Mouse (Mus musculus) myocyte (in vitro differentiated cells): ENCODE measurements at regions not wholly inside any gene's neighbourhood (a gene's known extent, or its start where the extent isn't known, plus 50 kb on each side); places are given as distances from the start of the nearest gene placed in this dataset.

Experiments used
- H3K27me3 ChIP-seq: one replicate; pipeline ENCODE4 v1.6.1; 2011; ENCODE audit not compliant: control insufficient read depth, insufficient read depth, insufficient read length
- H3K36me3 ChIP-seq: one replicate; pipeline ENCODE4 v1.6.1; 2011; ENCODE audit not compliant: control insufficient read depth, insufficient read depth
- H3K4me2 ChIP-seq: one replicate; pipeline ENCODE4 v1.6.1; 2011; ENCODE audit warnings: low read depth, control low read depth
- H3K4me3 ChIP-seq: one replicate; pipeline ENCODE4 v1.5.1; 2011; ENCODE audit warnings: mild to moderate bottlenecking, control low read depth, moderate library complexity
- H3K79me2 ChIP-seq: one replicate; pipeline ENCODE4 v1.6.1; 2011; ENCODE audit not compliant: control insufficient read depth, insufficient read depth
- H3ac ChIP-seq: one replicate; pipeline ENCODE4 v1.6.1; 2011; ENCODE audit not compliant: control insufficient read depth, insufficient read length
- CEBPB ChIP-seq: IDR thresholded peaks from 2 replicates; pipeline ENCODE4 v1.6.1; 2011; ENCODE audit warnings: mild to moderate bottlenecking, moderate library complexity; ENCODE audit not compliant: poor library complexity, insufficient read depth, severe bottlenecking
- E2F4 ChIP-seq: IDR thresholded peaks from one replicate; pipeline ENCODE4 v1.6.1; 2011; ENCODE audit warnings: mild to moderate bottlenecking, control low read depth, moderate library complexity; ENCODE audit not compliant: insufficient read depth
- MAX ChIP-seq: IDR thresholded peaks from one replicate; pipeline ENCODE4 v1.6.1; 2011; ENCODE audit warnings: low read depth, mild to moderate bottlenecking, control low read depth
- MYOD1 ChIP-seq, 3 experiments: IDR thresholded peaks; one replicate each; pipeline ENCODE4 v1.6.1; 2011; ENCODE audit warnings: control low read depth in 2 of 3, low read depth in 2 of 3, mild to moderate bottlenecking in 2 of 3, moderate library complexity in 1 of 3; ENCODE audit not compliant: insufficient read length in 2 of 3, control insufficient read depth in 1 of 3
- MYOG ChIP-seq, 3 experiments: IDR thresholded peaks; one replicate each; pipeline ENCODE4 v1.6.1; 2011; ENCODE audit warnings: control low read depth in 2 of 3, low read depth in 2 of 3, mild to moderate bottlenecking in 2 of 3; ENCODE audit not compliant: insufficient read length in 2 of 3, control insufficient read depth in 1 of 3, insufficient read depth in 1 of 3
- POLR2A ChIP-seq: IDR thresholded peaks from one replicate; pipeline ENCODE4 v1.6.1; 2011; ENCODE audit warnings: low read depth, mild to moderate bottlenecking, control low read depth, moderate library complexity; ENCODE audit not compliant: insufficient read length
- POLR2AphosphoS2 ChIP-seq: IDR thresholded peaks from one replicate; pipeline ENCODE4 v1.6.1; 2011; ENCODE audit warnings: low read depth, control low read depth; ENCODE audit not compliant: insufficient read length
- REST ChIP-seq: IDR thresholded peaks from one replicate; pipeline ENCODE4 v1.6.1; 2011; ENCODE audit warnings: mild to moderate bottlenecking, control low read depth, moderate library complexity; ENCODE audit not compliant: insufficient read depth, insufficient read length
- SRF ChIP-seq: IDR thresholded peaks from one replicate; pipeline ENCODE4 v1.6.1; 2011; ENCODE audit warnings: low read depth; ENCODE audit not compliant: control insufficient read depth, insufficient read length
- TCF12 ChIP-seq: IDR thresholded peaks from one replicate; pipeline ENCODE4 v1.6.1; 2011; ENCODE audit warnings: mild to moderate bottlenecking, control low read depth; ENCODE audit not compliant: poor library complexity, insufficient read depth, severe bottlenecking
- TCF3 ChIP-seq: IDR thresholded peaks from one replicate; pipeline ENCODE4 v1.6.1; 2011; ENCODE audit warnings: low read depth, control low read depth; ENCODE audit not compliant: insufficient read length
- USF1 ChIP-seq: IDR thresholded peaks from one replicate; pipeline ENCODE4 v1.6.1; 2011; ENCODE audit warnings: low read depth, mild to moderate bottlenecking, control low read depth, moderate library complexity

DNA sequence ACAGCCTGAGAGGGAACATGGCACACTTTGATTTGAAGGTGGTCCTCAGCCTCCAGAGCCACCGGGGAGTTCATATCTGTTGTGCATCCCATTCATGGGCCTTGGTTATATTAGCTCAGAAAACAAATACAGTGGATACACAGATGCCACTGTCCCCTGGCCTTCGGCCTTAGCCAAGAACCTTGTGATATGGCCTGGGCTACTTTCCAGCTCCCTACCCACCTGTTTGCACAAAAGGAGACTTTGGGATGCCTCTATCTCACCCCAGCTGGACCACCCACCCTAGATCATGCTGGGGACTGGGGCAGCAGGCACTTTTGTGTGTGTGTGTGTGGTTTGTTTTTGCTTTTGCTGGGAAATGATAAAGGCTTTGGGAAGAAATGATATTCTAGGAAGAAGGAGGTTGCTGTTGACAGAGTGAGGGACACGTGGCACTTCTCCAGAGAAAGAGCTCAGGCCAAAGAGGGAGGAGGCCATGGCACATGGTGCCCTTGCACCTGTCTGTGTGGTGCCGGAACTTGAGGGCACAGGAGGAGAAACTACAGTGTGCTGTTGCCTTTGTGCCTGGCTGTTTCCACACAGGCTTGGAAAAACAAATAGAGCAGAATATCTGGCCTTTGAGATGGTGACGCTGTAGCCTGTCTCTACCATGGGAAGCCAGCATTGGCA lies 135.6 kb upstream of the Id2 start:
- H3ac ChIP-seq = no peak overlapping the region
- no peaks in the 10 kb centered on the region for H3K79me2 ChIP-seq
- H3K27me3 ChIP-seq = no peaks in the 10 kb centered on the region
- H3K4me3 ChIP-seq = no peak overlapping the region
- H3K36me3 ChIP-seq = no peaks in the 10 kb centered on the region
- TF ChIP-seq MAX (no peak), CEBPB (no peak), MYOD1 (IDR thresholded peaks at IDR 0.05; ENCODE audit: control insufficient read depth in 1 of 3, insufficient read length in 2 of 3, low read depth in 2 of 3) (peak in 2 of 3 experiments; percentile 69 to 90), TCF3 (no peak), USF1 (no peak), POLR2AphosphoS2 (no peak), MYOG (IDR thresholded peaks at IDR 0.05; ENCODE audit: control insufficient read depth in 1 of 3, insufficient read depth in 1 of 3, insufficient read length in 2 of 3, low read depth in 2 of 3) (peak in 2 of 3 experiments; percentile 65 to 81), REST (no peak), SRF (no peak)
- no peak overlapping the region for H3K4me2 ChIP-seq

DNA sequence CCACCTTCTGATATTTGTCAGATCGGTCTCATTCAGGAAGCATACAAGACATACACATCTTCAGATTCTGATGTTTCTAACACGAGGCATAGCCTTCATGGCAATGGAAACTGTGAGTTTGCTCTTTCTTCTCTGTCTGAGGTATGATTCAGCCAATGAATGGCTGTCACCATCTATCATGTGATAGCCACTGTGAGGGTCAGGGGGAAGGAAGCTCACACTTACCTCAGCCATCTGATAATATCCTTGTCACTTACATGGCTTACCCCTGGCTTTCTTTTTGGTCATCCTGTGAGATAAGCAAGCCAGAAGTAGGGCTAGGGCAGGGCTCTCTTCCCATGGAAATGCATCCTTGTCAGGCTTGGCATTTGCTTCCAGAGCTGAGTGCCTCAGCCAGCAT lies 131.8 kb upstream of the Id2 start:
- H3K4me2 ChIP-seq = no peak overlapping the region
- TF ChIP-seq SRF = no peak
- TF ChIP-seq REST = no peak
- no peak for TF ChIP-seq MAX
- TF ChIP-seq POLR2A = no peak
- no peak for TF ChIP-seq TCF3
- H3ac ChIP-seq = no peak overlapping the region
- no peaks in the 10 kb centered on the region for H3K27me3 ChIP-seq
- no peaks in the 10 kb centered on the region for H3K36me3 ChIP-seq
- H3K4me3 ChIP-seq = no peak overlapping the region
- no peaks in the 10 kb centered on the region for H3K79me2 ChIP-seq

DNA sequence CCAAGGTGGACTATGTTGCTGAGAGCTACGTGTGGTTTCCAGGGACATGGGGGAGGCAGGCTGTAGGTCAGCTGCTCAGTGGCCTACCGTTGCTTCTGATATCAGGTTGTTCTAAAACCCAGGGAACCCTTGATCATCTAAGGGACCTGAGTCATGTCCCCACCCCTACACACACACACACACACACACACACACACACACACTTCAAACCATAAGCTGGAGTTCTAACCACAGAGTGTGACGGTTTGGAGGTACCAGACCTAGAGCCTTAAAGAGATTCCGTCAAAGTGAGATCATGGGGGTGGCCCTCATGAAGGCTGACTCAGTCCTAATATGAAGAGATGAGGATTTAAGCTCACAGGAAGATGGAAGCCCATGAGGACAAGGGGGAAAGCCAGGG lies 130.8 kb upstream of the Id2 start:
- no peaks in the 10 kb centered on the region for H3K79me2 ChIP-seq
- H3K27me3 ChIP-seq = no peaks in the 10 kb centered on the region
- no peak overlapping the region for H3K4me2 ChIP-seq
- no peak overlapping the region for H3K4me3 ChIP-seq
- H3K36me3 ChIP-seq = no peaks in the 10 kb centered on the region
- H3ac ChIP-seq = no peak overlapping the region
- TF ChIP-seq TCF12 (no peak), MAX (no peak), POLR2AphosphoS2 (no peak), REST (no peak), CEBPB (no peak), TCF3 (no peak), USF1 (no peak), SRF (no peak), MYOG (IDR thresholded peaks at IDR 0.05; ENCODE audit: control insufficient read depth in 1 of 3, insufficient read depth in 1 of 3, insufficient read length in 2 of 3, low read depth in 2 of 3) (no peak), POLR2A (no peak), MYOD1 (IDR thresholded peaks at IDR 0.05; ENCODE audit: control insufficient read depth in 1 of 3, insufficient read length in 2 of 3, low read depth in 2 of 3) (no peak), E2F4 (no peak)

DNA sequence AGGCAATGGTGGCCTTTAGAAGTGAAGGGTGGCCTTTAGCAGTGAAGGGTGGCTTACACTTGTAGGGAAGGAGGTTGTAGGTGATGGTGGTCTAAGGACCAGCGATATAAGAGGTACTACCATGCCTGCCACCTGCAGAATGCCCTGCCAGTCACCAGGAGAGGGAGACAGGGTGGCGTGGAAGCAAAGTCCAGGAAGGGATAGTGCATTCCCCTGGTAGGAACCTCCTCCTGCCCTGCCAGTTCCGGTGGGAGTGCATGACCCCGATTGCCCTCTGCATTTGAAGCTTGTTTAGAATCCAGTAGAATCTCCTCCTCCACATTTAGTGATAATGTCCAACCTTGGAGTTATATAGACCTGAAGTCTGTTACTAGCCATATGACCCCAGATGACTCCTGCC lies 127.7 kb upstream of the Id2 start:
- Histone ChIP-seq H3ac (no peak overlapping the region), H3K36me3 (no peaks in the 10 kb centered on the region), H3K27me3 (no peaks in the 10 kb centered on the region), H3K4me2 (no peak overlapping the region), H3K4me3 (no peak overlapping the region), H3K79me2 (no peaks in the 10 kb centered on the region)
- no peak for TF ChIP-seq USF1
- no peak for TF ChIP-seq MYOG (IDR thresholded peaks at IDR 0.05; ENCODE audit: control insufficient read depth in 1 of 3, insufficient read depth in 1 of 3, insufficient read length in 2 of 3, low read depth in 2 of 3)
- TF ChIP-seq MAX = no peak
- no peak for TF ChIP-seq TCF12
- no peak for TF ChIP-seq TCF3
- no peak for TF ChIP-seq SRF
- no peak for TF ChIP-seq CEBPB
- no peak for TF ChIP-seq POLR2AphosphoS2
- TF ChIP-seq MYOD1 (IDR thresholded peaks at IDR 0.05; ENCODE audit: control insufficient read depth in 1 of 3, insufficient read length in 2 of 3, low read depth in 2 of 3) = no peak
- TF ChIP-seq REST = no peak
- TF ChIP-seq POLR2A = no peak
- TF ChIP-seq E2F4 = no peak

DNA sequence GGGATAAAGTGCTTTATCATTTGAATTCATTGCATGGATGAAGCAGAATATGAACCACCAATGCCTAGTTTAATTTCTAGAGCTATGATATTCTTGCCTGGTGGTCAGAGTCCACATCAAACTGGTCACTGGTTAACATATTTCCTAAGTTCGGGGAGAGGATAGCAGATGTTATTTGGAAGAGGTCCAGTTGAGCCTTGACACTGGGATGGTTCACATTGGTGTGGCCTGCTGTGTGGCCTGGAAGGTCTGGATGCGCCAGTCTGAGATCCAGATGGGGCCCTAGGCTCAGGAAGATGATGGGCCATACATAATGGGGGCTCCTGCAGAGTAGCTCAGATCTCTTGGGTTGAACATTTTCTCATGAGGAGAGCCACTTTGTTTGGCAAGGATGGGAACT lies 127.3 kb upstream of the Id2 start:
- Histone ChIP-seq H3K4me2 (no peak overlapping the region), H3ac (no peak overlapping the region), H3K4me3 (no peak overlapping the region), H3K27me3 (no peaks in the 10 kb centered on the region), H3K36me3 (no peaks in the 10 kb centered on the region), H3K79me2 (no peaks in the 10 kb centered on the region)
- TF ChIP-seq TCF3 (no peak), TCF12 (no peak), MYOD1 (IDR thresholded peaks at IDR 0.05; ENCODE audit: control insufficient read depth in 1 of 3, insufficient read length in 2 of 3, low read depth in 2 of 3) (no peak), CEBPB (no peak), SRF (no peak), POLR2A (no peak), MAX (no peak), E2F4 (no peak), REST (no peak), MYOG (IDR thresholded peaks at IDR 0.05; ENCODE audit: control insufficient read depth in 1 of 3, insufficient read depth in 1 of 3, insufficient read length in 2 of 3, low read depth in 2 of 3) (no peak), USF1 (no peak), POLR2AphosphoS2 (no peak)
